Mouse (Mus musculus) pancreas, adult 10 weeks (tissue): ENCODE results near the gene Apex1. TPM values are rescaled to one million over a fixed set of nuclear protein-coding genes. Genes with fewer than 3 reads are reported as not detected.

ENCODE experiments used
- polyA plus RNA-seq: library from polyadenylated mRNA; stranded (reverse); fragments of 350-450 nt; fragmentation: Illumina TruSeq; extraction: RNeasy Lipid Tissue Mini Kit (QIAGEN cat#74804); gene quantifications from one replicate; pipeline ENCODE4 v1.2.3, GENCODE M21; 2015; ENCODE audit warnings: low read depth, low replicate concordance; ENCODE audit not compliant: insufficient read depth

Gene Apex1
- polyA plus RNA-seq = 6.9 TPM

GRCm38 (mm10) chr14:50924281-50925064 is at the start of gene Apex1, which contains the start of gene Osgep:
TSS of gene Apex1 (plus strand) at chr14:50924968.
TSS of gene Osgep (minus strand) at chr14:50924893.

GRCm38 (mm10) chr14:50897374-50897765 is 27.4 kb upstream of the Apex1 start, which contains the start of gene Klhl33:
TSS of gene Klhl33 (minus strand) at chr14:50897507.

GRCm38 (mm10) chr14:50930754-50931492 is 6.2 kb downstream of the Apex1 start, which contains the start of the genes Pip4p1 and Pnp:
TSS of gene Pip4p1 (minus strand) at chr14:50930856.
TSS of gene Pnp (plus strand) at chr14:50931082.

GRCm38 (mm10) chr14:50943932-50944667 is 19.3 kb downstream of the Apex1 start, which contains the start of gene Gm49342:
TSS of gene Gm49342 (plus strand) at chr14:50944517.

GRCm38 (mm10) chr14:50955942-50956508 is 31.3 kb downstream of the Apex1 start, which contains the start of gene Pnp2:
TSS of gene Pnp2 (plus strand) at chr14:50955992.

Other genes starting within 250 kb of the Apex1 start
- not detected for gene Olfr747, start 231.8 kb upstream of the Apex1 start, polyA plus RNA-seq
- gene Olfr748, start 217.6 kb upstream of the Apex1 start, polyA plus RNA-seq = not detected
- not detected for gene Olfr749, start 179.9 kb upstream of the Apex1 start, polyA plus RNA-seq
- gene Ttc5, start 139.4 kb upstream of the Apex1 start, polyA plus RNA-seq = 10.5 TPM
- gene Ccnb1ip1, start 117.2 kb upstream of the Apex1 start, polyA plus RNA-seq = not detected
- 28.7 TPM for gene Parp2, start 117.1 kb upstream of the Apex1 start, polyA plus RNA-seq
- gene Tep1, start 54.4 kb upstream of the Apex1 start, polyA plus RNA-seq = 8.0 TPM
- gene Klhl33, start 27.5 kb upstream of the Apex1 start, polyA plus RNA-seq = 0.18 TPM
- gene Osgep, start 75 bp upstream of the Apex1 start, polyA plus RNA-seq = 13.7 TPM
- 14.0 TPM for gene Pip4p1, start 5.9 kb downstream of the Apex1 start, polyA plus RNA-seq
- 13.4 TPM for gene Pnp, start 6.1 kb downstream of the Apex1 start, polyA plus RNA-seq
- 5.8 TPM for gene Gm49342, start 19.5 kb downstream of the Apex1 start, polyA plus RNA-seq
- gene Pnp2, start 31.0 kb downstream of the Apex1 start, polyA plus RNA-seq = 1.1 TPM
- gene Rnase10, start 82.8 kb downstream of the Apex1 start, polyA plus RNA-seq = not detected
- gene Rnase9, start 116.9 kb downstream of the Apex1 start, polyA plus RNA-seq = not detected
- gene Rnase11, start 125.2 kb downstream of the Apex1 start, polyA plus RNA-seq = not detected
- not detected for gene Rnase12, start 132.7 kb downstream of the Apex1 start, polyA plus RNA-seq
- gene Olfr750, start 149.5 kb downstream of the Apex1 start, polyA plus RNA-seq = not detected
- gene Rnase4, start 166.1 kb downstream of the Apex1 start, polyA plus RNA-seq = 124 TPM
- gene Ang, start 166.2 kb downstream of the Apex1 start, polyA plus RNA-seq = 58.7 TPM
- gene Eddm3b, start 189.5 kb downstream of the Apex1 start, polyA plus RNA-seq = not detected
- gene Rnase6, start 198.9 kb downstream of the Apex1 start, polyA plus RNA-seq = not detected
- gene Rnase1, start 221.8 kb downstream of the Apex1 start, polyA plus RNA-seq = 15,145 TPM
- not detected for gene Rnase2b, start 237.3 kb downstream of the Apex1 start, polyA plus RNA-seq